Comparison of ENCODE assay signal across 8 mouse cellular contexts in the genomic region with DNA sequence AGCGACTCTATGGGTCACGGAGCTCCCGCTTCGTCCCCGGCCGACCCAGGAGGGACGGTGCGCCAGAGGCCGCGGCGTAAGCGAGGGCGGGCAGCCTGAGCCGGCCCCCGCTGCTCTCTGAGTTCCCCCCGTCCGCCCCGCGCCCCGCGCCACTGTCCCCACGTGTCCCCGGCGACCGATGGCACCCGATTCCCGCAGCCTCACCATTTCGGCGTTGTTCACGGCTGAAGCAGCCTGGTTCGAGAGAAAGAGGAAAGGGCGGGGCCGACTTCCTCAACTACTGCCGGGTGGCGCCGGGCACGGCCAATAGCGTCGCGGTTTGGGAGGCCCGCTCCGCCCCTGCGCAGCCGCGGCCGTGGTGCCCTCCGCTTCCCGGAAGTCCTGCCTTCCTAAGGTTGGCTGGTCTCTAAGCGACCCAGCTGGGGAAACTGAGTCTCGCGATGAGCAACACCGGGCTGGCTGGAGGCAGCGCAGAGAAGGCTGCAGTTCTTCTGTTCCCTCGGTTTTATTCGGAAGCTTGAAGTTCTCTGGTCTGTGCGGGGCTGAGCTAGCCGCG. TPM values are rescaled to one million over a fixed set of nuclear protein-coding genes. Genes with fewer than 3 reads are reported as not detected.
DNase-seq lines count a peak whose midpoint lies in the region; ATAC-seq and TF ChIP-seq lines count a peak whose summit lies in the region.

Gene Arpc5l, plus strand, starts transcription at position 469 of the 556 bp plus-strand sequence.

- peak; percentile 91 for ATAC-seq in forebrain, embryonic 13.5 days
- ATAC-seq in liver, postnatal 0 days = peak; percentile 80
- peak; percentile 89 for ATAC-seq in neural tube, embryonic 14.5 days (ENCODE audit: low read depth)

- TF ChIP-seq EP300 in liver, postnatal 0 days (IDR thresholded peaks at IDR 0.05; ENCODE audit: low read depth) = no peak

- DNase-seq in c-Kit-positive CD71-positive TER-119-positive erythroid progenitor cells, embryonic 14.5 days (ENCODE audit: low spot score) = peak; percentile 88
- DNase-seq in heart, postnatal 10 days = peak; percentile 94 to 95
- peak; percentile 75 for DNase-seq in large intestine, adult 2 months (ENCODE audit: low read depth, low spot score)
- DNase-seq in liver, postnatal 0 days = peak; percentile 94
- DNase-seq in testis, postnatal 10 days (ENCODE audit: low spot score) = peak; percentile 94

- peak within 1 kb of the TSS; percentile 95 for H3K4me2 ChIP-seq in forebrain, embryonic 13.5 days
- peak within 1 kb of the TSS; percentile 92 for H3K4me2 ChIP-seq in liver, postnatal 0 days (ENCODE audit: low read depth, low read length)
- H3K4me2 ChIP-seq in neural tube, embryonic 14.5 days (ENCODE audit: low read depth, low read length) = peak within 1 kb of the TSS; percentile 92

- no peak for TF ChIP-seq CTCF in E14TG2a.4 (conservative IDR thresholded peaks at IDR 0.05; ENCODE audit: low read length)
- TF ChIP-seq CTCF in liver, postnatal 0 days (IDR thresholded peaks at IDR 0.05; ENCODE audit: low read depth) = no peak

- H3K4me3 ChIP-seq in E14TG2a.4 (replicated peaks; ENCODE audit: low read length) = peak within 1 kb of the TSS; percentile 98
- H3K4me3 ChIP-seq in forebrain, embryonic 13.5 days = peak within 1 kb of the TSS; percentile 74
- peak within 1 kb of the TSS; percentile 93 for H3K4me3 ChIP-seq in liver, postnatal 0 days (ENCODE audit: low read depth, low read length)
- peak within 1 kb of the TSS; percentile 48 for H3K4me3 ChIP-seq in neural tube, embryonic 14.5 days (ENCODE audit: low read depth, low read length)

- H3K9ac ChIP-seq in forebrain, embryonic 13.5 days = peak within 1 kb of the TSS; percentile 93
- H3K9ac ChIP-seq in liver, postnatal 0 days (replicated peaks) = peak within 1 kb of the TSS; percentile 89
- peak within 1 kb of the TSS; percentile 80 for H3K9ac ChIP-seq in neural tube, embryonic 14.5 days (replicated peaks; ENCODE audit: low read depth, low read length)

- intact Hi-C loops in heart, postnatal 10 days (cut with DNase I) = no loop called here

- peaks cover 62% of the 10 kb centered on the region for H3K4me1 ChIP-seq in E14TG2a.4 (replicated peaks; ENCODE audit: low read depth, low read length)
- H3K4me1 ChIP-seq in forebrain, embryonic 13.5 days = peaks cover 52% of the 10 kb centered on the region
- peaks cover 54% of the 10 kb centered on the region for H3K4me1 ChIP-seq in liver, postnatal 0 days (ENCODE audit: insufficient read depth)
- peaks cover 38% of the 10 kb centered on the region for H3K4me1 ChIP-seq in neural tube, embryonic 14.5 days (ENCODE audit: control insufficient read depth, insufficient read depth, low read length)

- H3K27ac ChIP-seq in forebrain, embryonic 13.5 days = peak within 1 kb of the TSS; percentile 93
- peak within 1 kb of the TSS; percentile 87 for H3K27ac ChIP-seq in liver, postnatal 0 days (ENCODE audit: low read depth)
- H3K27ac ChIP-seq in neural tube, embryonic 14.5 days (ENCODE audit: low read depth, low read length) = peak within 1 kb of the TSS; percentile 87

- peaks cover 50% of the 10 kb centered on the region for H3K36me3 ChIP-seq in E14TG2a.4 (ENCODE audit: insufficient read depth, low read length)
- H3K36me3 ChIP-seq in forebrain, embryonic 13.5 days (ENCODE audit: poor library complexity, severe bottlenecking) = peaks cover 39% of the 10 kb centered on the region
- peaks cover 35% of the 10 kb centered on the region for H3K36me3 ChIP-seq in liver, postnatal 0 days (replicated peaks; ENCODE audit: insufficient read depth, low read length)
- H3K36me3 ChIP-seq in neural tube, embryonic 14.5 days (ENCODE audit: control insufficient read depth, insufficient read depth, low read length) = peaks cover 26% of the 10 kb centered on the region

- no peaks in the 10 kb centered on the region for H3K9me3 ChIP-seq in E14TG2a.4 (ENCODE audit: low read length)
- no peaks in the 10 kb centered on the region for H3K9me3 ChIP-seq in forebrain, embryonic 13.5 days (replicated peaks)
- no peaks in the 10 kb centered on the region for H3K9me3 ChIP-seq in liver, postnatal 0 days (ENCODE audit: low read length)
- H3K9me3 ChIP-seq in neural tube, embryonic 14.5 days (ENCODE audit: control insufficient read depth, low read length) = no peaks in the 10 kb centered on the region

- WGBS in forebrain, embryonic 13.5 days = under 1% methylated on average over 58 of the region's 58 CpGs
- WGBS in large intestine, adult 2 months = 1% methylated on average over 58 of the region's 58 CpGs
- WGBS in liver, postnatal 0 days (ENCODE audit: insufficient replicate concordance) = under 1% methylated on average over 53 of the region's 58 CpGs
- 1% methylated on average over 54 of the region's 58 CpGs for WGBS in neural tube, embryonic 14.5 days

- no peaks in the 10 kb centered on the region for H3K27me3 ChIP-seq in E14TG2a.4 (ENCODE audit: insufficient read depth, low read length)
- no peaks in the 10 kb centered on the region for H3K27me3 ChIP-seq in forebrain, embryonic 13.5 days
- H3K27me3 ChIP-seq in liver, postnatal 0 days (ENCODE audit: insufficient read depth, low read length) = no peaks in the 10 kb centered on the region
- no peaks in the 10 kb centered on the region for H3K27me3 ChIP-seq in neural tube, embryonic 14.5 days (ENCODE audit: control insufficient read depth, insufficient read depth, low read length)

RNA-seq across cellular contexts. Expression of gene Arpc5l, which starts in this region (rescaled TPM):
- polyA plus RNA-seq in forebrain, embryonic 13.5 days (2015; fragmentation: Nextera tagmentation; extraction: Ambion mirVana) = 138 and 148 TPM in 2 replicates
- 10 to 100 TPM; 68.4 to 70.6 TPM for total RNA-seq in heart, postnatal 10 days (2021)
- polyA plus RNA-seq in large intestine, adult 2 months (2012; rRNA removed) = 24.3 and 27.3 TPM in 2 replicates
- polyA plus RNA-seq in liver, postnatal 0 days (2015; fragmentation: Nextera tagmentation; extraction: Ambion mirVana) = 59.3 and 60.7 TPM in 2 replicates
- 145 and 147 TPM in 2 replicates for polyA plus RNA-seq in neural tube, embryonic 14.5 days (2014; fragmentation: Nextera tagmentation; extraction: Ambion mirVana)

Comparison
In these comparisons a context has a peak if more than half of its experiments do, and no peak if none do; other contexts are left out.
1. Peak in every context shown above with its lines: DNase-seq, ATAC-seq, H3K4me3 ChIP-seq and H3K27ac ChIP-seq.
2. H3K4me3 ChIP-seq: peak in every context shown above with its lines; median percentile 98 in E14TG2a.4; 93 in liver, postnatal 0 days; 74 in forebrain, embryonic 13.5 days; 48 in neural tube, embryonic 14.5 days.